Mouse (Mus musculus) heart, postnatal 0 days (tissue): ENCODE data around the gene Polk.

Source experiments
- CTCF ChIP-seq: IDR thresholded peaks from 2 replicates; pipeline ENCODE4 v1.5.1; 2016; ENCODE audit warnings: antibody characterized with exemption, control low read depth, low read depth
- EP300 ChIP-seq: IDR thresholded peaks from 2 replicates; pipeline ENCODE4 v1.6.1; 2016; ENCODE audit warnings: antibody characterized with exemption, low read depth

GRCm38 (mm10) chr13:96571016-96571361 lies 28.6 kb upstream of the Polk start:
- TF ChIP-seq EP300 = no peak
- no peak for TF ChIP-seq CTCF
